Mouse (Mus musculus): Measurements from ENCODE around the gene Cct7. TPM values are rescaled to one million over a fixed set of nuclear protein-coding genes. Genes with fewer than 3 reads are reported as not detected.

Gene Cct7
- polyA plus RNA-seq, 1 experiment from 2014 or later, result 224 TPM

DNA sequence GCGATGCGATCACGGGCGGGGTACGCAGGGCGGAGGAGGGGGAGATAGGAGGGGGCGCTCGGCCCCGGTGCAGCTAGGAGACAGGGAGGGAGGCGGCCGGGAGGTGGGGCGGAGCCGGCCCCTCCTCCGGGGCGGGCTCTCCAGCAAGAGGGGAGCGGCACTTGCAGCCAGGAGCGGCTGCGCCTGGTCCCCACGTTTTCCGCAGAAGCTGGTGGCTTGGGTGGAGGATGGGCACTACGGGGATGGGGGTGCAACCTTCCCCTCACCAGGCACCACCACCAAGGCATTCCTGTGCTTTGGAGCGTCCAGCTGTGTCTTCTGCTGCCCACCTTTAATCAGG lies 51.6 kb downstream of the Cct7 start, which contains the start of gene Fbxo41:
TSS of gene Fbxo41 (minus strand) at position 84 of the 340 bp plus-strand sequence.
- ATAC-seq (ENCODE audit: low read depth), result no peak
- WGBS (ENCODE audit: insufficient replicate concordance), result 2% methylated on average over 16 of the region's 22 CpGs

DNA sequence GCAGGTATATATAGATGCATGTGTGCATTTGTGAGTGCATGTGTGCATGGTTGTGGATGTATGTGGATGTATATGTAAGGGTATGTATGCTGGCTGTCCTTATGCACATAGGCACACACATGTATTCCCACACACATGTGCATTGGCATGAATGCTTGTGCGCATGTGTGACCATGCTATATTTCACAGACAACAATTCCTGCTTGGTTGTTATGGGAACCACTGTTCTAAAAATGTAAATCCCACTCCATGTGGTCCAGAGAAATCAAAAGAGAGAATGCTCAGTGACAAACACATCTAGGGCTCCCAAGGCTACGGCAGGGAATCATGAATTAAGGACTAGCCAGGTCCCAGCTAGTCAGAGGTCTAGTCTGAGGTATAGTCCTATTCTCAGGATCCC lies 53.6 kb downstream of the Cct7 start:
- WGBS (ENCODE audit: insufficient replicate concordance), result 72% methylated on average over 2 of the region's 2 CpGs
- ATAC-seq (ENCODE audit: low read depth), result no peak
- Histone ChIP-seq H3K9me3 (replicated peaks; ENCODE audit: control insufficient read depth, low read length) (no peaks in the 10 kb centered on the region), H3K27ac (ENCODE audit: low read length) (no peak overlapping the region), H3K36me3 (ENCODE audit: control insufficient read depth, insufficient read depth) (no peaks in the 10 kb centered on the region), H3K9ac (ENCODE audit: low read depth, low read length) (no peak overlapping the region), H3K4me3 (ENCODE audit: low read depth, low read length) (no peak overlapping the region), H3K4me1 (ENCODE audit: control insufficient read depth, low read depth, low read length) (no peaks in the 10 kb centered on the region; the same call in 1 of the 2 replicates), H3K4me2 (ENCODE audit: low read depth, low read length) (no peak overlapping the region), H3K27me3 (ENCODE audit: control insufficient read depth, insufficient read depth, low read depth, low read length) (peaks cover 36% of the 10 kb centered on the region)

More for the DNA sequence above, 51.6 kb downstream of the Cct7 start, which contains the start of gene Fbxo41:
- Histone ChIP-seq H3K4me3 (ENCODE audit: low read depth, low read length) (peak within 1 kb of the TSS; percentile 60), H3K4me2 (ENCODE audit: low read depth, low read length) (peak within 1 kb of the TSS; percentile 68), H3K9me3 (replicated peaks; ENCODE audit: control insufficient read depth, low read length) (no peaks in the 10 kb centered on the region), H3K9ac (ENCODE audit: low read depth, low read length) (no peak within 1 kb of the TSS), H3K27me3 (ENCODE audit: control insufficient read depth, insufficient read depth, low read depth, low read length) (peaks cover 33% of the 10 kb centered on the region), H3K36me3 (ENCODE audit: control insufficient read depth, insufficient read depth) (no peaks in the 10 kb centered on the region), H3K27ac (ENCODE audit: low read length) (no peak within 1 kb of the TSS), H3K4me1 (ENCODE audit: control insufficient read depth, low read depth, low read length) (no peaks in the 10 kb centered on the region; the same call in 1 of the 2 replicates)

DNA sequence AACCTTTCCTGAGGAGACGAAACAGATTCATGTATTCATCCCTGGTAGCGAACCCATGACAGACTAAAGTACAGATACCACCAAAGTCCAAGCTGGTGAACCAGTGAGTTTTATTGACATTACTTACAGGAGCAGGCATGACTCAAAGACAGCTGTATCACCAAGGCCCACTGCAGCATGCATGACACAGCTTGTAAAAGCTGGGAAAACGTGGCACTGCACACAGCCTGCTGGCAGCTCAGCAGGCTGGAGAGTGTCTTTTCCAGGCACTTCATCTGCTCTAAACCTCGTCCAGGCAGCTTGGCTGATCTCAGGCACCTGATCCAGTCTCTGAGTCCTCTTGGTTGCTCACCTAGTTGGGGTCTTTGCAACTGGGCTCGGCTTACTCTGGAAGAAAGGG lies 57.3 kb downstream of the Cct7 start:
- no peak for ATAC-seq (ENCODE audit: low read depth)
- no peaks in the 10 kb centered on the region for H3K4me1 ChIP-seq (ENCODE audit: control insufficient read depth, low read depth, low read length)
- H3K9me3 ChIP-seq (replicated peaks; ENCODE audit: control insufficient read depth, low read length), result no peaks in the 10 kb centered on the region
- H3K27me3 ChIP-seq (ENCODE audit: control insufficient read depth, insufficient read depth, low read depth, low read length), result peaks cover 49% of the 10 kb centered on the region
- H3K36me3 ChIP-seq (ENCODE audit: control insufficient read depth, insufficient read depth), result no peaks in the 10 kb centered on the region
- no peak overlapping the region for H3K27ac ChIP-seq (ENCODE audit: low read length)
- no peak overlapping the region for H3K4me2 ChIP-seq (ENCODE audit: low read depth, low read length)
- WGBS (ENCODE audit: insufficient replicate concordance), result 39% methylated on average over 5 of the region's 5 CpGs
- H3K9ac ChIP-seq (ENCODE audit: low read depth, low read length), result no peak overlapping the region
- no peak overlapping the region for H3K4me3 ChIP-seq (ENCODE audit: low read depth, low read length)

DNA sequence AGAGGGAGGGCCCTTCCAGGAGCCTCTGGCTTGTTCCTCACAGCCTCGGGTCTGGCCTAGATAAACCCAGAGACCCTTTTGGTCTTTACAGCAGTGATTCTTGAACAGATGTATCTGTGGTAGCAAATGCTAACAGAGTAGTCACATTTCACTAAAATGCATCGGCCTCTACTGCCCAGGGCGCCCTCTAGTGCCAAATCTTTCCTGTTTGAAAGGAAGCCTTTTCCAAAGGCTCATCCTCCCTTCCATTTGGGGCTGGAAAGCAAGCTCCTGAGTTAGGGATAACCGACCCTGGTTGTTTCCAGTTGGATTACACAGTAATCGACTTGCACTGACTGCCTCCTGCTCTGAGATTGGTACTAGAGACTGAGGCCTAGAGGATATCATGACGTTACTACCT lies 59.2 kb downstream of the Cct7 start:
- Histone ChIP-seq H3K4me3 (ENCODE audit: low read depth, low read length) (no peak overlapping the region), H3K36me3 (ENCODE audit: control insufficient read depth, insufficient read depth) (no peaks in the 10 kb centered on the region), H3K9ac (ENCODE audit: low read depth, low read length) (no peak overlapping the region), H3K27me3 (ENCODE audit: control insufficient read depth, insufficient read depth, low read depth, low read length) (peaks cover 55% of the 10 kb centered on the region), H3K27ac (ENCODE audit: low read length) (no peak overlapping the region), H3K4me2 (ENCODE audit: low read depth, low read length) (no peak overlapping the region), H3K4me1 (ENCODE audit: control insufficient read depth, low read depth, low read length) (no peaks in the 10 kb centered on the region), H3K9me3 (replicated peaks; ENCODE audit: control insufficient read depth, low read length) (no peaks in the 10 kb centered on the region)
- WGBS (ENCODE audit: insufficient replicate concordance), result 2% methylated on average over 6 of the region's 6 CpGs
- no peak for ATAC-seq (ENCODE audit: low read depth)

DNA sequence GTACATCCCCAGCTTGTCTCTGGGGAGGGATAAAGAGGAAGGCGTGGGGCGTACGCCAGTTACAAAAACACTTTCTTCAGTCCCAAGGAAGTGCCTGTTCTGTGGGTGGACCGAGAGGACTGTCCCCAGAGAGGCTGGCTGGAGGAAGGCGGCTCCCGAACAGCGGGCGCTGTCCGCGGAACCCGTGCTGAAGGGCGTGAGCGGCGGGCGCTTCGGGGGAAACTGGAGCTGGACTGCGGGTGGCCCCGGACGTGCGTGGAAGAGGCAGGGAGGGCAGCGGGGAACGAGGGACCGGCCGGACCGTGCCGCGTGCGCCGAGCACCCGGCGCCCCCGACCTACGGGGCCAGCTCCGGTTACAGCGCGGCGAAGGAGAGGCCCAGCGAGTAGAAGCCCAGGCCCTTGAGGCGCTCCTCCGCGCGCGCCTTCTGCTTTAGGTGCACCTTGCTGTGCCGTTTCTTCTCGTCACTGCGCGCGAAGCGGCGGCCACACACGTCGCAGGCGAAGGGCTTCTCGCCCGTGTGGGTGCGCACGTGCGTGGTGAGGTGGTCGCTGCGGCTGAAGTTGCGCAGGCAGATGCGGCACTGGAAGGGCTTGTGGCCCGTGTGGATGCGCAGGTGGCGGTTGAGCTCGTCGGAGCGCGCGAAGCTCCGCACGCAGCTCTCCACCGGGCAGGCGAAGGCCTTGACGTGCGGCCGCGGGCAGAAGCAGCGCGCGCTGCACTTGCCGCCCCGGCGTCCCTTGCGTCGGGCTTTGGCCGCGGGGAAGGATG lies 60.2 kb downstream of the Cct7 start:
- H3K4me2 ChIP-seq (ENCODE audit: low read depth, low read length), result no peak overlapping the region
- H3K9me3 ChIP-seq (replicated peaks; ENCODE audit: control insufficient read depth, low read length), result no peaks in the 10 kb centered on the region
- no peaks in the 10 kb centered on the region for H3K36me3 ChIP-seq (ENCODE audit: control insufficient read depth, insufficient read depth)
- H3K27me3 ChIP-seq (ENCODE audit: control insufficient read depth, insufficient read depth, low read depth, low read length), result peaks cover 59% of the 10 kb centered on the region
- H3K9ac ChIP-seq (ENCODE audit: low read depth, low read length), result no peak overlapping the region
- H3K27ac ChIP-seq (ENCODE audit: low read length), result no peak overlapping the region
- no peak for ATAC-seq (ENCODE audit: low read depth)
- H3K4me1 ChIP-seq (ENCODE audit: control insufficient read depth, low read depth, low read length), result no peaks in the 10 kb centered on the region
- 1% methylated on average over 88 of the region's 88 CpGs for WGBS (ENCODE audit: insufficient replicate concordance)
- peak overlapping the region; percentile 5; the same call in 1 of the 2 replicates for H3K4me3 ChIP-seq (ENCODE audit: low read depth, low read length)

DNA sequence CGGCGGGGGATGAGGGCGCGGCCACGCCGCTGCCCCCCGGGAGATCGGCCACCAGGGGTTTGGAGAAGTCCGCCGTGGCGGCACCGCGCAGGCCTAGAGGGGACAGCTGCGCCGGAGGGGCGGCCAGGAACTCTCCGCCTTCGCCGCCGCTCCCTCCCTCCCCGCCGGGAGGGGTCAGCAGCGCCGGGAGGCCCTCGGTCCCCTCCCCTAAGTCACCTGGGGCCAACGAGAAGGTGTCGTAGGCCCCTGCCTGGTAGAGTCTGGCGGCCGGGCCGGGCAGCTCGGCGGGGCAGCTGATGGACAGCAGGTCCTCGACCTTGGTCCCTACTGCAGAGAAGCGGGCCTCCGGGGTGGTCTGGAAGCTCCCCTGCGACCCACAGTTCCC lies 60.7 kb downstream of the Cct7 start:
- Histone ChIP-seq H3K36me3 (ENCODE audit: control insufficient read depth, insufficient read depth) (no peaks in the 10 kb centered on the region), H3K4me1 (ENCODE audit: control insufficient read depth, low read depth, low read length) (no peaks in the 10 kb centered on the region), H3K27me3 (ENCODE audit: control insufficient read depth, insufficient read depth, low read depth, low read length) (peaks cover 59% of the 10 kb centered on the region), H3K4me2 (ENCODE audit: low read depth, low read length) (no peak overlapping the region), H3K4me3 (ENCODE audit: low read depth, low read length) (no peak overlapping the region; the same call in 1 of the 2 replicates), H3K9me3 (replicated peaks; ENCODE audit: control insufficient read depth, low read length) (no peaks in the 10 kb centered on the region), H3K27ac (ENCODE audit: low read length) (no peak overlapping the region), H3K9ac (ENCODE audit: low read depth, low read length) (no peak overlapping the region)
- no peak for ATAC-seq (ENCODE audit: low read depth)
- WGBS (ENCODE audit: insufficient replicate concordance), result under 1% methylated on average over 23 of the region's 36 CpGs

DNA sequence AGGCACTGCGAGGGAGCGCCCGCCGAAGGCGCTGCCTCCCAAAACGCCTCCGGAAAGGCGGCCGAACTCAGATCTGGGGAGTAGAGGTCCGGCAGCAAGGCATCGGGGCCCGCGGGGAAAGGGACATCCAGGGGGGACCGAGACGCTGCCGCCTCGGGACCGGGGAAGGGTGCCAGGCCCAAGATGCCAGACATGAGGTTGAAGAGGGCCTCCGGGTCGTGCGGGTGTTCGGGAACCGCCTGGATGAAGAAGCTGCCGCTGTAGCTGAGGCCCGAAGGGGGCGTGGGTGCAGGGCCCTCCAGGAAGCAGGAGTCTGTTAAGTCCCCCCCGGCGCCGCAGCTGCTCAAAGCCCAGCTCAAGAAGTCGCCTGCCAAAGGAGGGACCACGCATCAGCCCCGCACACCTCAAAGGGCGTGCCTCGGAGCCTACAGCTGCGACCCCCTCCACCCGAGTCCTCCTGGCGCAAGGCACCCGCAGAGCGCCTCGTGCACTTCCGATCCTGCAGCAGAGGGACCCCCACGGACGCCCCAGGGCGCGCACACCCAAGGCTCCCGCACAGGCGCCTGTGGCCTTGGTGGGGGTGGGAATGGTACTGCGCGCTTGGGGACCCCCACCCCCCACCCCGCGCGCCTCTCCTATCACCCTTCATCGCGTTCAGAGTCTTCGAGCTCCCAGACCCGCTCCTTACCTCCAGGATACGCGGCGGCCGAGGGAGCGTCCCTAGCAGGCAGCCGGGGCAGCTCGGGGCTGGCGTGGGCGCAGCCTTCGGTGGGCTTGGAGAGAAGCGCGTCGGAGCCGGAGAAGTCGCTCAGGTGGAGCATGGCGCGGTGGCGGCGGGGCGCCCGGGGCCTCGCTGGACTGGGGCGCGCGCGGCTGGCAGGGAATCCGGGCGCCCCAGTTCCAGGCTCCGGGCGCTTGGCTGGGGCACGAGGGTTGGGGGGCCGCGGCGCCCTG lies 61.5 kb downstream of the Cct7 start:
- Histone ChIP-seq H3K4me1 (ENCODE audit: control insufficient read depth, low read depth, low read length) (no peaks in the 10 kb centered on the region), H3K9me3 (replicated peaks; ENCODE audit: control insufficient read depth, low read length) (no peaks in the 10 kb centered on the region), H3K9ac (ENCODE audit: low read depth, low read length) (no peak overlapping the region), H3K27ac (ENCODE audit: low read length) (no peak overlapping the region), H3K4me3 (ENCODE audit: low read depth, low read length) (peak overlapping the region; percentile 38), H3K27me3 (ENCODE audit: control insufficient read depth, insufficient read depth, low read depth, low read length) (peaks cover 59% of the 10 kb centered on the region), H3K36me3 (ENCODE audit: control insufficient read depth, insufficient read depth) (no peaks in the 10 kb centered on the region), H3K4me2 (ENCODE audit: low read depth, low read length) (peak overlapping the region; percentile 46)
- no peak for ATAC-seq (ENCODE audit: low read depth)
- WGBS (ENCODE audit: insufficient replicate concordance), result 1% methylated on average over 72 of the region's 90 CpGs

DNA sequence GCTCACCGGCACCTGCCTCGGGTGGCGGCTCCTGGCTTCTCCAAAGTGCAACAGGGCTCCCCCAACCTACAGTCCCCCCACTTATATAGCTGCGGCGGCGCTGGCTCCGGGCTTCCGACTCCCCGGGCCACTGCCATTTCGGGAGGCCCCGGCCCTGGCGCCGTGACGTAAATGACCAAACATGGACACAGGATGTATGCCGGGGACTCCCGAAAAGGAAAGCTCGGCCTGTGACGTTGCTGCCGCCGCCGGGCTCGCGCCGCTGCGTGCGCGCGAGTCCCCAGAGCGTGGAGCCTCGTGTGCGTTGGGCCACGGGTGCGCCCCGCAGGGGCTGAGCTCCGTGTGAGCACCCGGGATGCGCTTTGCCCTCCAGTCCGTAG lies 62.2 kb downstream of the Cct7 start, which contains the start of gene Egr4:
TSS of gene Egr4 (minus strand) at position 59 of the 380 bp plus-strand sequence.
- Histone ChIP-seq H3K9me3 (replicated peaks; ENCODE audit: control insufficient read depth, low read length) (no peaks in the 10 kb centered on the region), H3K36me3 (ENCODE audit: control insufficient read depth, insufficient read depth) (no peaks in the 10 kb centered on the region), H3K4me3 (ENCODE audit: low read depth, low read length) (peak within 1 kb of the TSS; percentile 38), H3K4me1 (ENCODE audit: control insufficient read depth, low read depth, low read length) (no peaks in the 10 kb centered on the region), H3K27ac (ENCODE audit: low read length) (no peak within 1 kb of the TSS), H3K4me2 (ENCODE audit: low read depth, low read length) (peak within 1 kb of the TSS; percentile 46), H3K9ac (ENCODE audit: low read depth, low read length) (no peak within 1 kb of the TSS), H3K27me3 (ENCODE audit: control insufficient read depth, insufficient read depth, low read depth, low read length) (peaks cover 59% of the 10 kb centered on the region)
- ATAC-seq (ENCODE audit: low read depth), result no peak
- WGBS (ENCODE audit: insufficient replicate concordance), result under 1% methylated on average over 36 of the region's 38 CpGs

All from liver, embryonic 16.5 days (tissue).